Mouse (Mus musculus): ENCODE data around the gene Cubn. TPM values are rescaled to one million over a fixed set of nuclear protein-coding genes. Genes with fewer than 3 reads are reported as not detected.

Gene Cubn
- 0.19 and 0.29 TPM in 2 replicates for polyA plus RNA-seq (2014; fragmentation: Nextera tagmentation; extraction: Ambion mirVana)

- Histone ChIP-seq H3K9ac (ENCODE audit: low read length) (no peak within 1 kb of the TSS), H3K27me3 (ENCODE audit: control insufficient read depth, insufficient read depth, low read length) (no peaks in the 10 kb centered on the region), H3K27ac (ENCODE audit: low read depth, low read length) (no peak within 1 kb of the TSS), H3K9me3 (ENCODE audit: control insufficient read depth, low read length) (no peaks in the 10 kb centered on the region), H3K4me1 (ENCODE audit: control insufficient read depth, insufficient read depth, low read length) (no peaks in the 10 kb centered on the region), H3K36me3 (ENCODE audit: control insufficient read depth, insufficient read depth, low read length) (no peaks in the 10 kb centered on the region), H3K4me2 (ENCODE audit: low read depth) (no peak within 1 kb of the TSS), H3K4me3 (ENCODE audit: low read depth, low read length) (no peak within 1 kb of the TSS)
- ATAC-seq (ENCODE audit: insufficient read depth, low FRiP score, low TSS enrichment) (no peak), DNase-seq (ENCODE audit: low spot score) (no peak)
- WGBS, result 47% methylated on average over 8 of the region's 8 CpGs
Measured at GRCm38 (mm10) chr2:13491734-13492133, at the start of gene Cubn. Gene Cubn, minus strand, starts transcription at chr2:13491813.

GRCm38 (mm10) chr2:13539860-13540259 is 48.2 kb upstream of the Cubn start:
- WGBS, result 86% methylated on average over 1 of the region's 1 CpGs
- H3K9ac ChIP-seq (ENCODE audit: low read length), result no peak overlapping the region
- no peak overlapping the region for H3K4me3 ChIP-seq (ENCODE audit: low read depth, low read length)
- no peak for DNase-seq (ENCODE audit: low spot score)
- no peaks in the 10 kb centered on the region for H3K36me3 ChIP-seq (ENCODE audit: control insufficient read depth, insufficient read depth, low read length)
- no peaks in the 10 kb centered on the region for H3K9me3 ChIP-seq (ENCODE audit: control insufficient read depth, low read length)
- H3K27me3 ChIP-seq (ENCODE audit: control insufficient read depth, insufficient read depth, low read length), result no peaks in the 10 kb centered on the region
- H3K4me1 ChIP-seq (ENCODE audit: control insufficient read depth, insufficient read depth, low read length), result peaks cover 7% of the 10 kb centered on the region; the same call in 1 of the 2 replicates
- no peak overlapping the region for H3K4me2 ChIP-seq (ENCODE audit: low read depth)
- no peak overlapping the region for H3K27ac ChIP-seq (ENCODE audit: low read depth, low read length)
- ATAC-seq (ENCODE audit: insufficient read depth, low FRiP score, low TSS enrichment), result no peak

GRCm38 (mm10) chr2:13538704-13539377 is 47.2 kb upstream of the Cubn start:
- Histone ChIP-seq H3K9me3 (ENCODE audit: control insufficient read depth, low read length) (no peaks in the 10 kb centered on the region), H3K4me3 (ENCODE audit: low read depth, low read length) (no peak overlapping the region), H3K4me1 (ENCODE audit: control insufficient read depth, insufficient read depth, low read length) (peaks cover 5% of the 10 kb centered on the region; the same call in 1 of the 2 replicates), H3K27me3 (ENCODE audit: control insufficient read depth, insufficient read depth, low read length) (no peaks in the 10 kb centered on the region), H3K27ac (ENCODE audit: low read depth, low read length) (no peak overlapping the region), H3K9ac (ENCODE audit: low read length) (no peak overlapping the region), H3K4me2 (ENCODE audit: low read depth) (no peak overlapping the region), H3K36me3 (ENCODE audit: control insufficient read depth, insufficient read depth, low read length) (no peaks in the 10 kb centered on the region)
- 79% methylated on average over 6 of the region's 6 CpGs for WGBS
- DNase-seq (ENCODE audit: low spot score) (no peak), ATAC-seq (ENCODE audit: insufficient read depth, low FRiP score, low TSS enrichment) (no peak)

- DNase-seq (ENCODE audit: low spot score), result no peak
- Histone ChIP-seq H3K4me3 (ENCODE audit: low read depth, low read length) (no peak overlapping the region), H3K4me2 (ENCODE audit: low read depth) (no peak overlapping the region), H3K27me3 (ENCODE audit: control insufficient read depth, insufficient read depth, low read length) (no peaks in the 10 kb centered on the region), H3K9ac (ENCODE audit: low read length) (no peak overlapping the region), H3K36me3 (ENCODE audit: control insufficient read depth, insufficient read depth, low read length) (no peaks in the 10 kb centered on the region), H3K27ac (ENCODE audit: low read depth, low read length) (no peak overlapping the region), H3K4me1 (ENCODE audit: control insufficient read depth, insufficient read depth, low read length) (peaks cover 2% of the 10 kb centered on the region; the same call in 1 of the 2 replicates), H3K9me3 (ENCODE audit: control insufficient read depth, low read length) (no peaks in the 10 kb centered on the region)
- 82% methylated on average over 2 of the region's 2 CpGs for WGBS
- no peak for ATAC-seq (ENCODE audit: insufficient read depth, low FRiP score, low TSS enrichment)
Measured at GRCm38 (mm10) chr2:13538258-13538657, 46.6 kb upstream of the Cubn start.

GRCm38 (mm10) chr2:13537733-13538132 is 46.1 kb upstream of the Cubn start:
- H3K4me1 ChIP-seq (ENCODE audit: control insufficient read depth, insufficient read depth, low read length), result no peaks in the 10 kb centered on the region
- H3K4me3 ChIP-seq (ENCODE audit: low read depth, low read length), result no peak overlapping the region
- no peaks in the 10 kb centered on the region for H3K9me3 ChIP-seq (ENCODE audit: control insufficient read depth, low read length)
- H3K27me3 ChIP-seq (ENCODE audit: control insufficient read depth, insufficient read depth, low read length), result no peaks in the 10 kb centered on the region
- no peak for DNase-seq (ENCODE audit: low spot score)
- no peak overlapping the region for H3K27ac ChIP-seq (ENCODE audit: low read depth, low read length)
- no peak for ATAC-seq (ENCODE audit: insufficient read depth, low FRiP score, low TSS enrichment)
- no peaks in the 10 kb centered on the region for H3K36me3 ChIP-seq (ENCODE audit: control insufficient read depth, insufficient read depth, low read length)
- H3K9ac ChIP-seq (ENCODE audit: low read length), result no peak overlapping the region
- no peak overlapping the region for H3K4me2 ChIP-seq (ENCODE audit: low read depth)
- 13% methylated on average over 2 of the region's 2 CpGs for WGBS

- H3K4me3 ChIP-seq (ENCODE audit: low read depth, low read length), result no peak overlapping the region
- H3K4me2 ChIP-seq (ENCODE audit: low read depth), result no peak overlapping the region
- no peak for DNase-seq (ENCODE audit: low spot score)
- H3K4me1 ChIP-seq (ENCODE audit: control insufficient read depth, insufficient read depth, low read length), result no peaks in the 10 kb centered on the region
- no peaks in the 10 kb centered on the region for H3K36me3 ChIP-seq (ENCODE audit: control insufficient read depth, insufficient read depth, low read length)
- no peak for ATAC-seq (ENCODE audit: insufficient read depth, low FRiP score, low TSS enrichment)
- no peak overlapping the region for H3K9ac ChIP-seq (ENCODE audit: low read length)
- H3K27ac ChIP-seq (ENCODE audit: low read depth, low read length), result no peak overlapping the region
- H3K9me3 ChIP-seq (ENCODE audit: control insufficient read depth, low read length), result no peaks in the 10 kb centered on the region
- no peaks in the 10 kb centered on the region for H3K27me3 ChIP-seq (ENCODE audit: control insufficient read depth, insufficient read depth, low read length)
Measured at GRCm38 (mm10) chr2:13536747-13537146, 45.1 kb upstream of the Cubn start.

GRCm38 (mm10) chr2:13530639-13531038 is 39.0 kb upstream of the Cubn start:
- no peaks in the 10 kb centered on the region for H3K27me3 ChIP-seq (ENCODE audit: control insufficient read depth, insufficient read depth, low read length)
- H3K27ac ChIP-seq (ENCODE audit: low read depth, low read length), result no peak overlapping the region
- ATAC-seq (ENCODE audit: insufficient read depth, low FRiP score, low TSS enrichment) (no peak), DNase-seq (ENCODE audit: low spot score) (no peak)
- no peak overlapping the region for H3K4me2 ChIP-seq (ENCODE audit: low read depth)
- H3K36me3 ChIP-seq (ENCODE audit: control insufficient read depth, insufficient read depth, low read length), result no peaks in the 10 kb centered on the region
- H3K9ac ChIP-seq (ENCODE audit: low read length), result no peak overlapping the region
- 87% methylated on average over 6 of the region's 6 CpGs for WGBS
- H3K4me1 ChIP-seq (ENCODE audit: control insufficient read depth, insufficient read depth, low read length), result no peaks in the 10 kb centered on the region
- H3K4me3 ChIP-seq (ENCODE audit: low read depth, low read length), result no peak overlapping the region
- H3K9me3 ChIP-seq (ENCODE audit: control insufficient read depth, low read length), result no peaks in the 10 kb centered on the region

- DNase-seq (ENCODE audit: low spot score) (no peak), ATAC-seq (ENCODE audit: insufficient read depth, low FRiP score, low TSS enrichment) (no peak)
- WGBS, result 94% methylated on average over 3 of the region's 3 CpGs
- no peaks in the 10 kb centered on the region for H3K36me3 ChIP-seq (ENCODE audit: control insufficient read depth, insufficient read depth, low read length)
- no peak overlapping the region for H3K9ac ChIP-seq (ENCODE audit: low read length)
- H3K27ac ChIP-seq (ENCODE audit: low read depth, low read length), result no peak overlapping the region
- no peak overlapping the region for H3K4me2 ChIP-seq (ENCODE audit: low read depth)
- no peaks in the 10 kb centered on the region for H3K4me1 ChIP-seq (ENCODE audit: control insufficient read depth, insufficient read depth, low read length)
- H3K27me3 ChIP-seq (ENCODE audit: control insufficient read depth, insufficient read depth, low read length), result no peaks in the 10 kb centered on the region
- H3K9me3 ChIP-seq (ENCODE audit: control insufficient read depth, low read length), result no peaks in the 10 kb centered on the region
- no peak overlapping the region for H3K4me3 ChIP-seq (ENCODE audit: low read depth, low read length)
Measured at GRCm38 (mm10) chr2:13529253-13529933, 37.8 kb upstream of the Cubn start.

- no peaks in the 10 kb centered on the region for H3K9me3 ChIP-seq (ENCODE audit: control insufficient read depth, low read length)
- ATAC-seq (ENCODE audit: insufficient read depth, low FRiP score, low TSS enrichment) (no peak), DNase-seq (ENCODE audit: low spot score) (no peak)
- no peaks in the 10 kb centered on the region for H3K36me3 ChIP-seq (ENCODE audit: control insufficient read depth, insufficient read depth, low read length)
- no peak overlapping the region for H3K4me3 ChIP-seq (ENCODE audit: low read depth, low read length)
- H3K4me1 ChIP-seq (ENCODE audit: control insufficient read depth, insufficient read depth, low read length), result no peaks in the 10 kb centered on the region
- 81% methylated on average over 4 of the region's 4 CpGs for WGBS
- H3K27me3 ChIP-seq (ENCODE audit: control insufficient read depth, insufficient read depth, low read length), result no peaks in the 10 kb centered on the region
- H3K9ac ChIP-seq (ENCODE audit: low read length), result no peak overlapping the region
- no peak overlapping the region for H3K27ac ChIP-seq (ENCODE audit: low read depth, low read length)
- H3K4me2 ChIP-seq (ENCODE audit: low read depth), result no peak overlapping the region
Measured at GRCm38 (mm10) chr2:13527531-13527930, 35.9 kb upstream of the Cubn start.

All from neural tube, embryonic 11.5 days (tissue).